Mouse (Mus musculus): ENCODE results near the gene Smap2.

DNA sequence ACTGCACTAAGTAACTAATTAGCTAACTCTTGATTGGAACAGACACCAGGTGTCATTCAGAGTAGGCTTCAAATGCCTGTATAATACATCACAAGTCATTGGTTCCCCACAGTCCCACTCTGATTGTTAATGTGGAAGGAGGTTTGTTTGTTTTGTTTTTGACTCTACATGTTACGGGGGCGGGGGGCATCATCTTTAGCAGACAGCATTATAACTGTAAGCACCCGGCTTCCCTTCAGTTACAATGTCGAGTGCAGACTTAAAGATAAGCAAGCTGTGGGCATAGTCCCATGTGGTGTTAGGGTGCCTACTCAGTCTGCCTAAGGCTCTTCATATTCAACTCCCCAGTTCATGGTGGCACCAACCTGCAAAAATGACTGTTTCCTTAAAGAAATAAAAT is 64.0 kb downstream of the Smap2 start:
- TF ChIP-seq CTCF (IDR thresholded peaks at IDR 0.05; ENCODE audit: extremely low read depth, insufficient read depth, low read length) (no peak), POLR2A (IDR thresholded peaks at IDR 0.05; ENCODE audit: extremely low read depth, insufficient read depth, low read length) (no peak)
